Mouse (Mus musculus): ENCODE measurements around the gene Dbn1. TPM values are rescaled to one million over a fixed set of nuclear protein-coding genes. Genes with fewer than 3 reads are reported as not detected.
"Not testable (repeated sequence)": the region's sequence is repeated elsewhere in the genome, so short reads cannot be mapped to it uniquely, and the experiment has no call there.

Dbn1 gene
- polyA plus RNA-seq, 1 experiment from 2014 or later, result 482 TPM

DNA sequence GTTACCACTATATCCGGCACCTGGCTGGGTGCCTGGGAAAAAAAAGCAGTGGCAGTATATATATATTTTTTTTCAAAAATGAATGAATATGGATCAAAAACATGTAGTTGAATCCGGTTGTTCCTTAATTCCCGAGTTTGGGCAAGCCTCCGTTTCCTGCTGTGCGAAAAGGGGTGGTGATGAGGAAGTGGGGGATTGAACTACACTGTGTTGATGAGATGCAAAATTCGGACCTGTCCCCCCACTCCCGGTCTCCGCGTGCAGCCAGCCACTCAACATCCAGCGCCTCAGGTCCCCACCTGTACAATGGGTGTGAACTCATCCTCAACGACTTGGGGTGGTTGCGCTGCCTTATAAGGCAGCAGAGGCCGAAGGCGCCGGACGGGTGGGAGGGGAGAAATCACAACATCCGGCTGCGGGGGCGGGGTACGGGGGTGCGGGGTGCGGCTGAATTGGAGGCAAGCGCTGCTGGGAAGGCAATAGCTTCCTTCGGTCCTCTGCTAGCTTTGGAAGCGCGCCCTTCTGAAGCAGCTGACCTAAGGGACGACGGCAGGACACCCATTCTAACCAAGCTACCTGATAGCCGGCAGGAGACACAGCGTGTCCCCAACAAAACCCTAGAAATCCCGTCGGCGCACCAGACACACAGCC is 43.5 kb downstream of the Dbn1 start:
- no peaks in the 10 kb centered on the region for H3K9me3 ChIP-seq (ENCODE audit: control insufficient read depth, low read length)
- ATAC-seq, result peak; percentile 76
- peaks cover 16% of the 10 kb centered on the region for H3K4me1 ChIP-seq (ENCODE audit: control insufficient read depth, insufficient read depth, low read depth, low read length)
- WGBS, result 2% methylated on average over 32 of the region's 33 CpGs
- no peaks in the 10 kb centered on the region for H3K36me3 ChIP-seq (ENCODE audit: control insufficient read depth, insufficient read depth, low read length)
- peak overlapping the region; percentile 68 for H3K9ac ChIP-seq (ENCODE audit: low read depth, low read length)
- peak overlapping the region; percentile 85 for H3K27ac ChIP-seq (ENCODE audit: low read depth, low read length)
- peak overlapping the region; percentile 64 for H3K4me2 ChIP-seq (ENCODE audit: low read length)
- H3K4me3 ChIP-seq (ENCODE audit: low read length), result peak overlapping the region; percentile 74
- no peaks in the 10 kb centered on the region for H3K27me3 ChIP-seq (replicated peaks; ENCODE audit: control insufficient read depth, insufficient read depth, low read length)

DNA sequence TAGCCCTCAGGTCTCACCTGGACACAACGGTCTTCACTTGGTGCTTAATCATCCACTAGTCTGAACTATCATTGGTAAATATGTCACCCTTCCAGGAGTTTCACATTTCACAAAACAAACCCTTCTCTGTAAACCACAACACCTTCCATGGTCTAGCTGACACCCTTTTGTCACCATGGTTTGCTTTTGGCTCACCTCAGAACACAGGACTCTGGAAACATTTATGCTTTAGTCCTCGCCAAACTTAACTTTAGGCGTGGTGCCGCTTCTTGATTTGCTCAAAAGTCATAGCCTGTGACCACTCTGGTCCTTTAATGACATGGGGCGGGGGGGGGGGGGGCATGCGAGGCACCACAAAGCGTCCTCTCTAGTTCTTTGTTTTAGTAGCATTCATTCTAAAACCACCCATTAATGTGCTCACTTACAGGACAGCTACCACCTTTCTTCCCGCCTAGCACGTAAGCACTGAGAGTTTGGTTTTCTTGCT is 44.1 kb downstream of the Dbn1 start:
- H3K27ac ChIP-seq (ENCODE audit: low read depth, low read length), result peak overlapping the region; percentile 85; the same call in 1 of the 2 replicates
- peak overlapping the region; percentile 74 for H3K4me3 ChIP-seq (ENCODE audit: low read length)
- WGBS, result 42% methylated on average over 9 of the region's 9 CpGs
- H3K9ac ChIP-seq (ENCODE audit: low read depth, low read length), result no peak overlapping the region; the same call in 1 of the 2 replicates
- H3K36me3 ChIP-seq (ENCODE audit: control insufficient read depth, insufficient read depth, low read length), result no peaks in the 10 kb centered on the region
- H3K27me3 ChIP-seq (replicated peaks; ENCODE audit: control insufficient read depth, insufficient read depth, low read length), result no peaks in the 10 kb centered on the region
- peaks cover 16% of the 10 kb centered on the region for H3K4me1 ChIP-seq (ENCODE audit: control insufficient read depth, insufficient read depth, low read depth, low read length)
- no peak for ATAC-seq
- H3K9me3 ChIP-seq (ENCODE audit: control insufficient read depth, low read length), result no peaks in the 10 kb centered on the region
- H3K4me2 ChIP-seq (ENCODE audit: low read length), result peak overlapping the region; percentile 64

DNA sequence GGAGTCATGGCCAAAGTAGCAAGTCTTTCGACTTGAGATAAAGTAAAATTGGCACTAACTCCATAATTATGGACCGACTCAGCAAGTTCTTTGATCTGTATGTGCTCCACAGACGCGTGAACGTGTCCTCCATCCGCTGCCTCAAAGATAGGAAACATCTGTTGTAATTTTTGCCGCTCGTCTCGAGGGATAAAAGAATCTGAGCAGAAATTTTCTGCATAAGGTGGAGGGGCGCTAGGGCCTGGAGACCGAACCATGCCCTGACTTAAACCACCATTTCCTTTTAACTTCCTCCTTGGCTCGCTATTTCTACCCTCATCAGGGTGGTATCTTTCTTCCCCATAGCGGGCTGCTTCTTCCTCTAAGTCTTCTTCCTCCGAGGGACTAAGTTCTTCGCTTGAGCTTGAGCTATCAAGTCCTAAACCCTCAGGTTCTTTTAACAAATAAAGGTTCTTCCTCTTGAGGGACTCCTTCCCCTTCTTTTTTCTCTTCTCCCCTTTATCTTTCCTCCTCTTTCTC is 50.7 kb downstream of the Dbn1 start:
- H3K4me2 ChIP-seq (ENCODE audit: low read length); H3K27ac ChIP-seq (ENCODE audit: low read depth, low read length); ATAC-seq; H3K36me3 ChIP-seq (ENCODE audit: control insufficient read depth, insufficient read depth, low read length); H3K9ac ChIP-seq (ENCODE audit: low read depth, low read length); H3K27me3 ChIP-seq (replicated peaks; ENCODE audit: control insufficient read depth, insufficient read depth, low read length); H3K9me3 ChIP-seq (ENCODE audit: control insufficient read depth, low read length); H3K4me1 ChIP-seq (ENCODE audit: control insufficient read depth, insufficient read depth, low read depth, low read length); H3K4me3 ChIP-seq (ENCODE audit: low read length): not testable (repeated sequence)
- 92% methylated on average over 14 of the region's 15 CpGs for WGBS

DNA sequence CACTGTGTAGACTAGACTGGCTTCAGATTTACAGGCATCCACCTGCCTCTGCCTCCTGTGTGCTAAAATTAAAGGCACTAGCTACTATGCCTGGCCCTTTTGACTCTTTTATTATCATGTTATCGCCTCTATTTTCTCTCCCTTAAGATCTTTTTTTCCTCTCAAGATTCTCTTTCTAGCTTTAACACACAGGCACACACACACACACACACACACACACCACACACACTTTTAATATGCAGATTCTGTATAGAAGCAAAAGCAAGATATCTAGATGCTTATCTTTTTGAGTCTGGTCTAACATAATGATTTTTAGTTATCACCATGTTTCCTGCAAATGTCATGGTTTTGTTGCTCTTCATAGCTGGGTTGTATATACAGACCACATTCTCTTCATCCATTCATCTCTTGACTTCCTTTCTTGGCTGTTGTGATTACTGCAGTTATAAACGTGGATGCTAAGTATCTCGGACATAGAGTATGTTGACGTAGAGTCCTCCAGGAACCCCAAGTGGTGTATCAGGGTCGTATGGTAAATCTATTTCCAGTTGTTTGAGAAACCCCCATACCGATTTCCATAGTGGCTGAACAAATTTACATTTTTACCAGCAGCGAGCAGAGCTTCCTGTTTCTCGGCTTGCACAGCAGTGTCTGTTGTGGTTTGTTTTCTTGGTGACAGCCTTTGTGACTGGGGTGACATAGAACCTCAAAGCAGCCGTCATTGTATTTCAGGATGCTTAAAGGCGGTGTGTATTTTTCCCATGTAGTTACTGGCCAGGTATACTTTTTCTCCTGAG is 55.8 kb downstream of the Dbn1 start:
- Histone ChIP-seq H3K4me3 (ENCODE audit: low read length) (no peak overlapping the region), H3K36me3 (ENCODE audit: control insufficient read depth, insufficient read depth, low read length) (no peaks in the 10 kb centered on the region), H3K4me1 (ENCODE audit: control insufficient read depth, insufficient read depth, low read depth, low read length) (no peaks in the 10 kb centered on the region), H3K27ac (ENCODE audit: low read depth, low read length) (no peak overlapping the region), H3K9ac (ENCODE audit: low read depth, low read length) (no peak overlapping the region), H3K9me3 (ENCODE audit: control insufficient read depth, low read length) (no peaks in the 10 kb centered on the region), H3K27me3 (replicated peaks; ENCODE audit: control insufficient read depth, insufficient read depth, low read length) (no peaks in the 10 kb centered on the region), H3K4me2 (ENCODE audit: low read length) (no peak overlapping the region)
- no peak for ATAC-seq
- WGBS, result 77% methylated on average over 10 of the region's 10 CpGs

DNA sequence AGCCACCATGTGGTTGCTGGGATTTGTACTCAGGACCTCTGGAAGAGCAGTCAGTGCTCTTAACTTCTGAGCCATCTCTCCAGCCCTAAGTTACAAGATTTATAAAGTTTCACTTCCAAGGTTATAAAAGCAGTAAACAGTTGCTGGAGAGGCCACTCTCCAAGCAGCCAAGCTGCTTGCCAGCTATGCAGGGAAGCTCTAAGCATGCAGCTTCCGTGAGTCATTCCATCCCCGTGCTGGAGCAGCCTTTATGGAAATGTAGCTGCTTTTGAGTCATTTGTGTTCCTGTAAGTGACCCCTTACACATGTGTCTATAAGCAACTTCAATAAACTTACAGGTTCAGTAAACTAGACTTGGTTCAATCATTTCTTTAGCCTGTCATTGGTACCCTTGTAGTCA is 57.3 kb downstream of the Dbn1 start:
- H3K4me1 ChIP-seq (ENCODE audit: control insufficient read depth, insufficient read depth, low read depth, low read length), result no peaks in the 10 kb centered on the region
- no peak for ATAC-seq
- no peak overlapping the region for H3K9ac ChIP-seq (ENCODE audit: low read depth, low read length)
- 95% methylated on average over 2 of the region's 2 CpGs for WGBS
- H3K27me3 ChIP-seq (replicated peaks; ENCODE audit: control insufficient read depth, insufficient read depth, low read length), result no peaks in the 10 kb centered on the region
- no peak overlapping the region for H3K27ac ChIP-seq (ENCODE audit: low read depth, low read length)
- H3K4me2 ChIP-seq (ENCODE audit: low read length), result no peak overlapping the region
- no peaks in the 10 kb centered on the region for H3K9me3 ChIP-seq (ENCODE audit: control insufficient read depth, low read length)
- no peaks in the 10 kb centered on the region for H3K36me3 ChIP-seq (ENCODE audit: control insufficient read depth, insufficient read depth, low read length)
- no peak overlapping the region for H3K4me3 ChIP-seq (ENCODE audit: low read length)

DNA sequence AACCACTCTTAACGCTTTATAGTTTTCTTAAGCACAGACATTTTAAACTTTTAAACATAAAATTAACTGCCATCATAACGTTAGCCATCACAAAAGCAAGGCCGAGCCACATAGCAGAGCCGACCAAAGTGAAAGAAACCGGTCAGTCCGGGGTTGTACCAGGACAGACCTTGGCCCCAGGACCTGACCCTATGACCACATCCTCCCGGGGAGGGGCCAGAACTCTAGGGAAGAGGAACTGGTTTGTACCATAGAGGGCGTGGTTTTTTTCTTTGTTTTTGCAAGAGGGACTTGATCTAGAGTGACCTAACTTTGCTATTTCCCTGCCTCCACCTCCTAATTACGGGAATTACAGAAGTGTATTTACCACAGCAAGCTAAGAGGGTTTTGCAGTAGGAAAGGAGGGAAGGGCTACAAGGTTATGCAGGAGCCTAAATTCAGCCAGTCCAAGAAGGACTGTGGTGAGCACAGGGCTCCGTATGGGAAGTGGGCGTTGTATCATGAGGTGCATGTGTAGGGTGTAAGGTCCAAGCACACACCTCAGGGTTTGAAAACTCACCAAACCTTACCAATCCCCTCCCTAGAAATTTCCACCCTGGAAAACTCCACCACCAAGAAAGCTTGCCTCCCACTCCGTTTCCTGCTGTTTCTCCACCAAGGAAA is 58.6 kb downstream of the Dbn1 start:
- no peak overlapping the region for H3K27ac ChIP-seq (ENCODE audit: low read depth, low read length)
- 77% methylated on average over 12 of the region's 12 CpGs for WGBS
- no peak for ATAC-seq
- no peaks in the 10 kb centered on the region for H3K36me3 ChIP-seq (ENCODE audit: control insufficient read depth, insufficient read depth, low read length)
- no peak overlapping the region for H3K9ac ChIP-seq (ENCODE audit: low read depth, low read length)
- H3K4me2 ChIP-seq (ENCODE audit: low read length), result no peak overlapping the region
- no peaks in the 10 kb centered on the region for H3K27me3 ChIP-seq (replicated peaks; ENCODE audit: control insufficient read depth, insufficient read depth, low read length)
- no peak overlapping the region for H3K4me3 ChIP-seq (ENCODE audit: low read length)
- H3K4me1 ChIP-seq (ENCODE audit: control insufficient read depth, insufficient read depth, low read depth, low read length), result no peaks in the 10 kb centered on the region
- H3K9me3 ChIP-seq (ENCODE audit: control insufficient read depth, low read length), result no peaks in the 10 kb centered on the region

DNA sequence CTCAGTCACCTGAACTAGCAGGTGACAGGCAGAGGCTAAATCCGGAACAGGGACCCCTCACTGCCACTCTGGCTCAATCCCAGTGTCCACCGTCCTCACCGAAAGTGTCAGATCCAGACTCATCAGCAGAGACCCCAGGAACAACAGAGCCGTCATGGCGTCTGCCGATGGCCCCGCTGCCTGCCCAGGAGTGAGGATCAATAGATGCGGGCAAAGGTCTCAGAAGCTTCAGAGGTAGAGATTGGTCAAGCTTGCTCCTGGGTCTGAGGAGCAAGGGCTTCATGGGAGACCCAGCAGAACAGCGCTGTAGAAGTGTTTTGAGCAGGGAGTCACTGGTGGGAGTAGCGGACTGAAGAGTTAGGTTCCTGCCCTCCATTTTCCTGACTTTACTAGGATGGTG is 61.3 kb downstream of the Dbn1 start, which contains the start of gene F12:
Gene F12 (minus strand): TSS at position 181 of the 400 bp plus-strand sequence.
- Histone ChIP-seq H3K4me2 (ENCODE audit: low read length) (no peak within 1 kb of the TSS), H3K27ac (ENCODE audit: low read depth, low read length) (no peak within 1 kb of the TSS), H3K36me3 (ENCODE audit: control insufficient read depth, insufficient read depth, low read length) (no peaks in the 10 kb centered on the region), H3K9ac (ENCODE audit: low read depth, low read length) (no peak within 1 kb of the TSS), H3K4me1 (ENCODE audit: control insufficient read depth, insufficient read depth, low read depth, low read length) (no peaks in the 10 kb centered on the region), H3K9me3 (ENCODE audit: control insufficient read depth, low read length) (no peaks in the 10 kb centered on the region), H3K4me3 (ENCODE audit: low read length) (no peak within 1 kb of the TSS), H3K27me3 (replicated peaks; ENCODE audit: control insufficient read depth, insufficient read depth, low read length) (peaks cover 3% of the 10 kb centered on the region)
- WGBS, result 92% methylated on average over 10 of the region's 10 CpGs
- no peak for ATAC-seq

All from hindbrain, embryonic 16.5 days (tissue).